Mouse (Mus musculus): ENCODE measurements around the gene Sh3tc1. TPM values are rescaled to one million over a fixed set of nuclear protein-coding genes. Genes with fewer than 3 reads are reported as not detected.
A peak's percentile ranks its signal among the peaks of the same experiment; 100 is the strongest.

Sh3tc1 gene
- polyA plus RNA-seq, 2 experiments = 2.9 to 5.2 TPM

DNA sequence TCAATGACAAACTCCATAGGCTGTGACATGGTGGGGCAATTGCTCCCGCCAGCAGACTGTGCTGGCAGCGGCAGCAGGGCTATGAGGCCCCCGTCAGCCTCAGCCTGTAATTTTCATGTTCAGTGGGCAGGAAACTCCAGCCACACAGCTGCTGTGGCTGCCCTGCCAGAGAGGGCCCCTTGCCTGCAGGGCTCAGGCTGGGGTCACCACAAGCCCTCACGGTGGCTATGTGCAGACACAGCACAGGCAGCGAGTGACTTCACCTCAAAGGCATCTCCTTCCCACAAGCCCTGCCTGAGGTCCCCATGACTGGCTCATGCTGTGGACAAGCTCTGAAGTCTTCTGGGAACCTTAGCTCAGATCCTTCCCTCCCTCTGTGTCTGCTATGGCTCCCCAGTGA, 52.7 kb downstream of the Sh3tc1 start:
- Histone ChIP-seq H3K36me3 (ENCODE audit: control insufficient read depth, insufficient read depth, low read length) (no peaks in the 10 kb centered on the region), H3K9ac (ENCODE audit: low read depth, low read length, severe bottlenecking) (no peak overlapping the region), H3K4me1 (ENCODE audit: control insufficient read depth, insufficient read depth, low read length) (peaks cover 14% of the 10 kb centered on the region; the same call in 1 of the 2 replicates), H3K4me2 (replicated peaks; ENCODE audit: low read depth, low read length, severe bottlenecking) (no peak overlapping the region), H3K4me3 (replicated peaks; ENCODE audit: low read length) (no peak overlapping the region), H3K27ac (replicated peaks; ENCODE audit: low read depth, low read length) (no peak overlapping the region), H3K9me3 (ENCODE audit: control insufficient read depth, low read length) (no peaks in the 10 kb centered on the region), H3K27me3 (ENCODE audit: control insufficient read depth, insufficient read depth, low read length) (no peaks in the 10 kb centered on the region)
- TF ChIP-seq POLR2A (IDR thresholded peaks at IDR 0.05; ENCODE audit: borderline replicate concordance, extremely low read depth, insufficient read depth, insufficient read length) = no peak
- WGBS = 38% methylated on average over 5 of the region's 5 CpGs
- ATAC-seq (ENCODE audit: low FRiP score, low read depth) = peak; percentile 79
- DNase-seq (ENCODE audit: low spot score) = peak; percentile 52

DNA sequence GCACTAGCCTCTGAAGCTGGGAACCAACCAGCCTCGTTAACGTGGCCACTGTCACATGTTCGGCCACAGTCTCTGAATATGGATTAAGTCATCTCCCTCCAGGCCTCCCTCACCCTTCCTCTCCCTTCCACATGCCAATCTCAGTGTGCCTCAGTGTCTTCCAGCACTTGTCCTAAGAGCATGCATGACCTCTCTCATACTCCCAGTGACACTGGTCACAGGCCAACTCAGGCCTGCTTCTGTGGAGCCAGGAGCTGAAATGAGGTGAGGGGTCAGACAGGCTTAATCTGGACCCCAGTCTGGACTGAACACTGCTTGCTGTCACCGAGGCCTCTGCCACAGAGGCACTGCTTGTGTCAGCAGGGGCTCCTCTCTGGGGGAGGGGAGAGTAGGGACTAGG, 53.5 kb downstream of the Sh3tc1 start:
- Histone ChIP-seq H3K27me3 (ENCODE audit: control insufficient read depth, insufficient read depth, low read length) (no peaks in the 10 kb centered on the region), H3K27ac (replicated peaks; ENCODE audit: low read depth, low read length) (no peak overlapping the region), H3K9ac (ENCODE audit: low read depth, low read length, severe bottlenecking) (no peak overlapping the region), H3K4me3 (replicated peaks; ENCODE audit: low read length) (no peak overlapping the region), H3K36me3 (ENCODE audit: control insufficient read depth, insufficient read depth, low read length) (no peaks in the 10 kb centered on the region), H3K4me1 (ENCODE audit: control insufficient read depth, insufficient read depth, low read length) (peaks cover 12% of the 10 kb centered on the region; the same call in 1 of the 2 replicates), H3K4me2 (replicated peaks; ENCODE audit: low read depth, low read length, severe bottlenecking) (no peak overlapping the region), H3K9me3 (ENCODE audit: control insufficient read depth, low read length) (no peaks in the 10 kb centered on the region)
- 55% methylated on average over 4 of the region's 4 CpGs for WGBS
- DNase-seq (ENCODE audit: low spot score) = no peak
- no peak for ATAC-seq (ENCODE audit: low FRiP score, low read depth)
- TF ChIP-seq POLR2A (IDR thresholded peaks at IDR 0.05; ENCODE audit: borderline replicate concordance, extremely low read depth, insufficient read depth, insufficient read length) = no peak

- H3K27me3 ChIP-seq (ENCODE audit: control insufficient read depth, insufficient read depth, low read length) = peaks cover 3% of the 10 kb centered on the region; the same call in 1 of the 2 replicates
- no peak overlapping the region for H3K4me3 ChIP-seq (replicated peaks; ENCODE audit: low read length)
- ATAC-seq (ENCODE audit: low FRiP score, low read depth) = no peak
- WGBS = 55% methylated on average over 3 of the region's 3 CpGs
- H3K9ac ChIP-seq (ENCODE audit: low read depth, low read length, severe bottlenecking) = no peak overlapping the region
- TF ChIP-seq POLR2A (IDR thresholded peaks at IDR 0.05; ENCODE audit: borderline replicate concordance, extremely low read depth, insufficient read depth, insufficient read length) = no peak
- no peak overlapping the region for H3K27ac ChIP-seq (replicated peaks; ENCODE audit: low read depth, low read length)
- no peaks in the 10 kb centered on the region for H3K36me3 ChIP-seq (ENCODE audit: control insufficient read depth, insufficient read depth, low read length)
- H3K9me3 ChIP-seq (ENCODE audit: control insufficient read depth, low read length) = no peaks in the 10 kb centered on the region
- H3K4me1 ChIP-seq (ENCODE audit: control insufficient read depth, insufficient read depth, low read length) = 0 out of 2 replicates have a peak, but pooled peaks cover 5% of the 10 kb centered on the region
- DNase-seq (ENCODE audit: low spot score) = no peak
- no peak overlapping the region for H3K4me2 ChIP-seq (replicated peaks; ENCODE audit: low read depth, low read length, severe bottlenecking)
Observed at GRCm38 (mm10) chr5:35685079-35685478, 54.7 kb downstream of the Sh3tc1 start.

GRCm38 (mm10) chr5:35680958-35681357, 58.8 kb downstream of the Sh3tc1 start:
- Histone ChIP-seq H3K27ac (replicated peaks; ENCODE audit: low read depth, low read length) (no peak overlapping the region), H3K4me2 (replicated peaks; ENCODE audit: low read depth, low read length, severe bottlenecking) (no peak overlapping the region), H3K36me3 (ENCODE audit: control insufficient read depth, insufficient read depth, low read length) (no peaks in the 10 kb centered on the region), H3K9ac (ENCODE audit: low read depth, low read length, severe bottlenecking) (no peak overlapping the region), H3K9me3 (ENCODE audit: control insufficient read depth, low read length) (no peaks in the 10 kb centered on the region), H3K27me3 (ENCODE audit: control insufficient read depth, insufficient read depth, low read length) (peaks cover 31% of the 10 kb centered on the region), H3K4me1 (ENCODE audit: control insufficient read depth, insufficient read depth, low read length) (peaks cover 9% of the 10 kb centered on the region), H3K4me3 (replicated peaks; ENCODE audit: low read length) (no peak overlapping the region)
- ATAC-seq (ENCODE audit: low FRiP score, low read depth) (peak; percentile 39; the same call in 1 of the 2 replicates), DNase-seq (ENCODE audit: low spot score) (no peak)
- TF ChIP-seq POLR2A (IDR thresholded peaks at IDR 0.05; ENCODE audit: borderline replicate concordance, extremely low read depth, insufficient read depth, insufficient read length) = no peak
- 66% methylated on average over 2 of the region's 2 CpGs for WGBS

GRCm38 (mm10) chr5:35679256-35680155, 60.3 kb downstream of the Sh3tc1 start, which contains the start of gene Htra3:
Htra3 (minus strand) TSS chr5:35679782.
- TF ChIP-seq POLR2A (IDR thresholded peaks at IDR 0.05; ENCODE audit: borderline replicate concordance, extremely low read depth, insufficient read depth, insufficient read length) = no peak
- Histone ChIP-seq H3K4me2 (replicated peaks; ENCODE audit: low read depth, low read length, severe bottlenecking) (peak within 1 kb of the TSS; percentile 70), H3K4me3 (replicated peaks; ENCODE audit: low read length) (peak within 1 kb of the TSS; percentile 42), H3K36me3 (ENCODE audit: control insufficient read depth, insufficient read depth, low read length) (no peaks in the 10 kb centered on the region), H3K9me3 (ENCODE audit: control insufficient read depth, low read length) (no peaks in the 10 kb centered on the region), H3K9ac (ENCODE audit: low read depth, low read length, severe bottlenecking) (peak within 1 kb of the TSS; percentile 55), H3K27me3 (ENCODE audit: control insufficient read depth, insufficient read depth, low read length) (peaks cover 31% of the 10 kb centered on the region), H3K4me1 (ENCODE audit: control insufficient read depth, insufficient read depth, low read length) (peaks cover 15% of the 10 kb centered on the region), H3K27ac (replicated peaks; ENCODE audit: low read depth, low read length) (no peak within 1 kb of the TSS)
- WGBS = 6% methylated on average over 36 of the region's 42 CpGs
- no peak for DNase-seq (ENCODE audit: low spot score)
- no peak for ATAC-seq (ENCODE audit: low FRiP score, low read depth)
